Mouse (Mus musculus) kidney, adult 8-10 months (tissue): ENCODE measurements around the gene Ctnna2.

Experiments used
- DNase-seq, 2 experiments: peaks; one replicate each; pipeline ENCODE4 v3.0.0; 2022

Ctnna2 gene

GRCm38 (mm10) chr6:77109095-77109945 lies 870.2 kb downstream of the Ctnna2 start:
- no peak for DNase-seq

GRCm38 (mm10) chr6:77101047-77101446 lies 878.5 kb downstream of the Ctnna2 start:
- no peak for DNase-seq

DNA sequence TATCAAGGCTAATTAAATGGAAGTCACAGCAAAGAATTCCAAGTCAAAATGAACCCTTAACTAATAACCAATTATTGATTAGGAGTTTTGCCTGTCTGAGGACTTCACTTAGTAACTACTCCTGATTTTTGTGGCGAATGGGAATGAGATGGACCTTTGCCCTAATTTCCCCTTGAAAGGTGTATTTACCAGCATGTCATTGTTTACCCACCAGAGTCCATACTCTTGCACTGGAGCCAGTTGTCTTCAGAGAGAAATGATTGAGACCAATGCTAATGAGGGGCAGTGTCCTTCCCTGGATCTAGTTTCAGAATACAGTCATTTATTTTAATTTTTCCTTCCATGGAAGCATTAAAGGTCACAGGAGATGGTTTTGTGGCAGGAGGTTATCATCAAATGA lies 881.0 kb downstream of the Ctnna2 start:
- no peak for DNase-seq

DNA sequence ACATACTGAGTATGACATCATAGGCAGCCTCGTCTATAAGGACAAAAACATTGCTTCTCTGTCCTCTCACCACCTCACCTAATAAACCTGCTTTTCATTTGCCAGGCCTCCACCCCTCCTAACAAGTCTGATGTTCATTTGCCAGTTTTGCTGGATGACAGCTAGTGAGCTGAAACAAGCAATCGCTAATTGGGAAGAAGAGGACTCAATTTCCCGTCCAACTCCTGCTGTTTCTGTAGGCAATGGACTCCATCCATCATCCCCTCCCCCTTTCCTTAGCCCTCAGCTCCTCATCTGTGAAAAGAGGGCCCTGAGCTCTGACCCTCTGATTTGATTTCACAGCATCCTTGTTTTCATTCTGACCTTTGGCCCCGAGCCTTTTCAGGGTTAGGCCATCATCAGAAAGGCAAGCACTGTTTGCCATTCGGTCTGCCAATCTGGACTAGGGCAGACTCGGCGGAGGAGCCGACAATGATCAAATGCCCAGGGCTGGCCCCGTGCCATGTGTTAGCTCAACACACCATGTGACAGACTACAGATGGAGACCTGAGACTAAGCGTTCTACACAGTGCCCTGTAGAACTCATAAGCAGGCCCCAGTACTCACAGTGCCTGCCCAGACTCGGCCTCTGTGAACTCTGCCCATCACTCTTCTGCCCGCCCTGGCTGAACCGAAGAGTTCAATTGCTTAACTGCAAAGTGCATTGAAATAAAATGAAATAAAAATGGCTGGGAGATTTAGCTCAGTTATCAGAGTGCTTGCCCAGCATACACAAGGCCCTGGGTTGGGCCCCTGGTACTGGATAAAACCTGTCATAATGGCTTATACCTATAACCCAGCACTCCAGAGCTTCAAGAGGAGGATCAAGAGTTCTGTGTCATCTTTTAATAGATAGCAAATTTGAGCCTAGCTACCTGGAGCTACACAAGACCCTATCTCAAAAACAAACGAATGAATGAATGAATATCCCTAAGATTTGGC lies 903.8 kb downstream of the Ctnna2 start:
- peak; percentile 79 to 89 for DNase-seq

GRCm38 (mm10) chr6:77069595-77069994 lies 909.9 kb downstream of the Ctnna2 start:
- no peak for DNase-seq

GRCm38 (mm10) chr6:77050690-77051089 lies 928.8 kb downstream of the Ctnna2 start:
- DNase-seq, result no peak

GRCm38 (mm10) chr6:77050193-77050592 lies 929.3 kb downstream of the Ctnna2 start:
- DNase-seq, result no peak

- no peak for DNase-seq
Observed at GRCm38 (mm10) chr6:77047568-77047967, 931.9 kb downstream of the Ctnna2 start.

GRCm38 (mm10) chr6:77025066-77025465 lies 954.4 kb downstream of the Ctnna2 start:
- no peak for DNase-seq

- DNase-seq, result no peak
Observed at GRCm38 (mm10) chr6:77013194-77013593, 966.3 kb downstream of the Ctnna2 start.

DNA sequence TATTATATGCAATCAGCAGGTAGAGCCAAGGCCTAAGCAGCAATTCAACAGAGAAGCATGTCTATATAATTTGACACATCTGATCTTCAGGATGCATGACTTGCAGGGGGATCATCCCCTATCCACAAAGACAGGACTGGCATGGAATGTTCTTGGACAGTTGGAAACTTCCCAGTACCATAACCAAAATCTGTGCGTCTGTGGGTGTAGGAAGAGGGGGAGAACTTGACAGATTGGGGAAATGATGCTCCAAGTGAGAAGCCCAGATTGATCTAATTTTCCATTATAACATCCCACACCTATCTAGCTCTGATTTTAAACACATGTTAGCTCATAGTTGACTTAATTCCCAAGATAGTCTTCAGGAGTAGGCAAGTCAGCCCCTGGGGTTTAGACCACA lies 968.5 kb downstream of the Ctnna2 start:
- DNase-seq, result no peak

DNA sequence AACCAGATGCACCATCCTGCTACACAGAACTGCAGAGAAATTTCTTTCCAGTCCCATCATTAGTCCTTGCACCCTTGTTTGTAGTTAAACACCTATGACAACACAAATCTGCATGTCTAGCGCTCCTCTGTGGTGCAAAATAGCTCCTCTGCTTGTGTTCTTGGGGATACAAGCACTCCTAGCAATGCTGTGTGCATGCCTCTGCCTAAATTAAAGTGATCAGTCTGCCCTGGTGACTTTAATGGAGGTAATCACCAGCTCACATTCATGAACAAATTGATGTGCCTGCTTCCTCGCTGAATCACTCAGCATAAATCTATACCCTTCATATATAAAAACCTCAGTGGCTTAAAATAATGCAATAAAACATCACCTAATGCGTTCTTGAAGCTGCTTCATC lies 987.4 kb downstream of the Ctnna2 start:
- DNase-seq, result no peak

DNA sequence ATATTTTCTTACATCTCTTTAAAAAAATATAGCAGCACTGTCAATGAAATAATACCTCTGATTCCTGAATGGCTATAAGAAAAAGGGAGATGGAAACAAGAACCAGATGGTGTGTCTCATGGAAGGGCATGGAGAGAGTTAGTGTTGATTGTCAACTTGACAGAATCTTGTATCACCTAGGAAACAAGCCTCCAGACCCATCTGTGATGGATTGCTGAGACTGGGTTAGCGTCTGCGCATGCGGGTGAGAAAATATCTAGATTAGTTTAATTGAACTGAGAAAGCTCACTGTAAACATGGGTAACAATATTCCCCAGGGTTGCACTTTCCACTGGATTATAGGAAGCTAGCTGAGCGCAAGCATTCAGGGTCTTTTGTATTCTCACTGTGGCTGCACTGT lies 994.7 kb downstream of the Ctnna2 start:
- DNase-seq, result no peak

- DNase-seq, result no peak
Observed at GRCm38 (mm10) chr6:76981651-76982050, 997.8 kb downstream of the Ctnna2 start.

DNA sequence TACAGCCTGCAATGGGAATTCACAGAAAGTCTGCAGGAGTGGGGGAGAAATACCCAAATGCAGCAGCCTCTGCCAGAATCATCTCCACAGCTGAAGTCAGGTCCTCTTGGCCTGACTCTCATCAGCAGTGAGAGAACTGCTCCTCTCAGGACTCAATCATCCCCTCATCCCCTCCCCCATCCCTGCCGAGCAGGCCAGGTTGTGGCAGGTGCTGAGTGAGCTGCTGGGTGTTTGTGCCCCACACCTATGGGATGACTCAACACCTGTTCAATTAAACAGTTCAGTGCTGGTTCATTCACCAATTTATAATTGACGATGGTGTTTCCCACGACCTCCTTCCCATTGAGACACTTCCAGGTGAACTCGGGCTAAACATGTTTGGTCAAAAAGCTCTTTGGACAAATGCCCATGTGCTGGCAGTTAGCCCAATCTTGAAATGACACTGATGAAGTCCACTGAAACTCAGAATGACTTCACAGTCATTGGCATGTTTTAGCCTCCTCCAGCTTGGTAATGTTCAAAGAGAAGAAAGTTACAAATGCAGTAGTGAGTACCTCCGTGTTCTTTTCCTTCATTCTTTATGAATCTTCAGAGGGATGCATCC lies 1000.1 kb downstream of the Ctnna2 start:
- peak in 1 of 2 experiments; percentile 0 for DNase-seq

- DNase-seq, result no peak
Observed at GRCm38 (mm10) chr6:76977817-76978216, 1001.7 kb downstream of the Ctnna2 start.

DNA sequence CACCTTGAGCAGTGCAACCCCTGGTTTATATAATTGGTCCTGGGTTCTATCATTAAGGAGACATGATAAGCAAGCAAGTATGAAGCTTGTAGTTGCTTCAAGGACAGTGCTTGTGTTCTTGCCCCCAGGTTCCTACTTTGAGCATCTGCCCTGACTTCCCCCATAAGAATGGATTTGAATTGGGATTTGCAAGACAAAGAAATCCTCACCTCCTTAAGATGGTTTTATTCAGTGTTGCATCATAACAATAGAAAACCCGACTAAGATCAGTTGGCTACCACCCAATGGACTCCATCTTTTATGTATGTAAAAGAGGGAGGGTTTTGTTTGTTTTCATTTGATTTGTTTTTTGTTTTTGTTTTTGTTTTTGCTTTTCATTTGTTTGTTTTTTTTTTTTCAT lies 1005.2 kb downstream of the Ctnna2 start:
- no peak for DNase-seq

DNA sequence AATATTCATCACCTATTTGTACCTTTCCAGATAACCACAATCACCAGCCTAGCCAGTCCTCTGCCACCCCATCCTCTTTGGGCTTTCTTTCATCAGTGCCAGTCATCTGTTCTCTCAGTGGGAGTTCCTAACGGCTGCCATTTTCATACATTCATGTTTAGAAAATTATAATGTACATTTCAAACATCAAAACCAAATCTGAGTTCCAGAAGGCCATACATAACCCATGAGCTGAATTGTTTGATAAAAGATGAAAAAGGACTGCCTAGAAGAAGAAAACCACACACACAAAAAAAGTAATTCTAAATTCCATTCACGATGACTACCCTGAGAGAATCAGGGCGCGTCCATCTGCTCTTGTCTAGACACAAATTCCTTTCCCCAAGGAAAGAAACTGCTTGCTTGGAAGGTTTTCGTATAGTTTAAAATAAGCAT lies 1014.5 kb downstream of the Ctnna2 start:
- DNase-seq, result no peak

- DNase-seq, result no peak
Observed at GRCm38 (mm10) chr6:76908086-76908485, 1071.4 kb downstream of the Ctnna2 start.

DNA sequence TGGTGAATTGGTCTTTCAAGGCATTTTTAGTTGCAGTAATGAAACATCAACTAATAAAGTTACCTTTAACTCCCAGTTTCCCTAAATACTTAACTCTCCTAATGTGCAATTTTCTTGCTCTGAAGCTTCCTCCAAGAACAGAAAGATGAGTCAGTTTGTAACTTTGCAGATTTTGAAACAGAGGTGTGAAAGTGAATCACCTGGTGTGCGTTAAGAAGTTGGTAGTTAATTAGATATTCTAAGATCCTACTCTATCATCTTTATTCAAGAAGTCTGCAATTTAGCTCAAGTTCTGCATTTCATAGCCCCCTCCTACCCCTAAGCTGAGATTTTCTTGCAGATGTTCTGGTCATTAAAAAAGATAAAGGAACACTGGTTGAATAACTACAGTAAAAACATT lies 1082.3 kb downstream of the Ctnna2 start:
- DNase-seq, result no peak
